Mouse (Mus musculus) embryonic facial prominence, embryonic 13.5 days (tissue): ENCODE data around the gene Abr. TPM values are rescaled to one million over a fixed set of nuclear protein-coding genes. Genes with fewer than 3 reads are reported as not detected.

Source experiments
- ATAC-seq: fragments of 200-750 bp; cut with Nextera tagmentation; 2 replicates; pipeline ENCODE4 v1.8.0; 2017; ENCODE audit warnings: low read depth; ENCODE audit not compliant: insufficient number of reproducible peaks, insufficient read depth, low FRiP score, low TSS enrichment
- H3K27ac ChIP-seq: fragments of 300-500 bp; sonication (generic); 2 replicates; pipeline ENCODE4 v1.5.1; 2015; ENCODE audit warnings: moderate library complexity, mild to moderate bottlenecking, inconsistent platforms
- H3K27me3 ChIP-seq: fragments of 300-500 bp; sonication (generic); 2 replicates; pipeline ENCODE4 v1.6.1; 2015; ENCODE audit warnings: mild to moderate bottlenecking, inconsistent platforms
- H3K36me3 ChIP-seq: fragments of 300-500 bp; sonication (generic); 2 replicates; pipeline ENCODE4 v1.6.1; 2015; ENCODE audit warnings: mild to moderate bottlenecking, inconsistent platforms
- H3K4me1 ChIP-seq: fragments of 300-500 bp; sonication (generic); 2 replicates; pipeline ENCODE4 v1.6.1; 2015; ENCODE audit warnings: inconsistent platforms
- H3K4me2 ChIP-seq: fragments of 300-500 bp; sonication (generic); 2 replicates; pipeline ENCODE4 v1.6.1; 2015; ENCODE audit warnings: moderate library complexity, mild to moderate bottlenecking, inconsistent platforms
- H3K4me3 ChIP-seq: fragments of 300-500 bp; sonication (generic); 2 replicates; pipeline ENCODE4 v1.5.1; 2015; ENCODE audit warnings: mild to moderate bottlenecking, inconsistent platforms
- H3K9ac ChIP-seq: fragments of 300-500 bp; sonication (generic); 2 replicates; pipeline ENCODE4 v1.6.1; 2015; ENCODE audit warnings: mild to moderate bottlenecking, inconsistent platforms
- H3K9me3 ChIP-seq: fragments of 300-500 bp; sonication (generic); 2 replicates; pipeline ENCODE4 v1.6.1; 2016; ENCODE audit warnings: inconsistent platforms
- whole genome bisulfite sequencing: fragments of 180-500 bp; shearing (Covaris S2); methylation state at CpG from one replicate; pipeline ENCODE4 v1.1.7; 2015; ENCODE audit warnings: mixed read lengths; 5-methylcytosine and 5-hydroxymethylcytosine counted together
- polyA plus RNA-seq: library from polyadenylated mRNA; unstranded; fragments of >200 nt; fragmentation: Nextera tagmentation; extraction: Ambion mirVana; gene quantifications from 2 replicates; pipeline ENCODE4 v1.2.1, GENCODE M21; 2015

Abr gene
- polyA plus RNA-seq, 1 experiment from 2014 or later, result 35.5 TPM

DNA sequence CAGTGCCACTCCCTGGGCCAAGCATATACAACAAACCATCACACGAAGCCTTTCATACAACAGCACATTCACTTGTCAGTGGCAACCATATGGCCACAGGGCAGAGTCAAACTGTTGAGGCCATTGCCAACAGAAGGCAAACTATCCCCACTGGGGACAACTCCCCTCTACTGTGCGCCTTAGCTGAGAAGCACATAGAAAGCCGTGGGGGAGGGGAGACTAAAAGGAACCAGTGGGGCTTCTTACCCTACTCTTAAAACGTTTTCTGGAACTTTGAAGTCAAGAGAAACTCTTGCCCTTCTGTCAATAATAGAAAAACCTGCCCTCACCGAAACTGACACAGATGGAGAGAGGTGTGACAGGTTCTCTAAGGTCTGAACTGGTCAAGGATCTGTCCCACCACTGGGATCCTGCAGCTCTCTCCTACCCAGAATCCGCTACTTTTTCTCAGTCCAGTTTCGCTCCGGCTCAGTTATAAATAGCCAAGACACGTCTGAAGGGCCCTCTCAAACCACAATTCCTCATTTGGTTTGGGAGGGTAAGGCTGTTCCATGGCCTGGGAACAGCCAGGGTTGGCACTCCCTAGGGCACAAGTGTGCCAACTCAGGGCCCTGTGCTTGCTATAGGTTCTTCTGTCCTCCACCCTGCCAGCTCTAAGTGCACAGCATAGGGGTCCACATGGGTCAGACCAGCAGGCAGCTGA is 124.9 kb downstream of the Abr start:
- Histone ChIP-seq H3K27me3 (no peaks in the 10 kb centered on the region), H3K9me3 (no peaks in the 10 kb centered on the region), H3K36me3 (no peaks in the 10 kb centered on the region), H3K9ac (no peak overlapping the region), H3K4me1 (peaks cover 71% of the 10 kb centered on the region), H3K4me3 (no peak overlapping the region), H3K27ac (no peak overlapping the region), H3K4me2 (no peak overlapping the region)
- no peak for ATAC-seq
- 72% methylated on average over 9 of the region's 9 CpGs for WGBS

GRCm38 (mm10) chr11:76496086-76496771 is 125.9 kb downstream of the Abr start:
- Histone ChIP-seq H3K27ac (peak overlapping the region; percentile 34; the same call in 1 of the 2 replicates), H3K27me3 (no peaks in the 10 kb centered on the region), H3K4me1 (peaks cover 81% of the 10 kb centered on the region), H3K9ac (no peak overlapping the region), H3K36me3 (no peaks in the 10 kb centered on the region), H3K4me3 (no peak overlapping the region), H3K4me2 (peak overlapping the region; percentile 83), H3K9me3 (no peaks in the 10 kb centered on the region)
- 61% methylated on average over 6 of the region's 6 CpGs for WGBS
- ATAC-seq, result no peak

DNA sequence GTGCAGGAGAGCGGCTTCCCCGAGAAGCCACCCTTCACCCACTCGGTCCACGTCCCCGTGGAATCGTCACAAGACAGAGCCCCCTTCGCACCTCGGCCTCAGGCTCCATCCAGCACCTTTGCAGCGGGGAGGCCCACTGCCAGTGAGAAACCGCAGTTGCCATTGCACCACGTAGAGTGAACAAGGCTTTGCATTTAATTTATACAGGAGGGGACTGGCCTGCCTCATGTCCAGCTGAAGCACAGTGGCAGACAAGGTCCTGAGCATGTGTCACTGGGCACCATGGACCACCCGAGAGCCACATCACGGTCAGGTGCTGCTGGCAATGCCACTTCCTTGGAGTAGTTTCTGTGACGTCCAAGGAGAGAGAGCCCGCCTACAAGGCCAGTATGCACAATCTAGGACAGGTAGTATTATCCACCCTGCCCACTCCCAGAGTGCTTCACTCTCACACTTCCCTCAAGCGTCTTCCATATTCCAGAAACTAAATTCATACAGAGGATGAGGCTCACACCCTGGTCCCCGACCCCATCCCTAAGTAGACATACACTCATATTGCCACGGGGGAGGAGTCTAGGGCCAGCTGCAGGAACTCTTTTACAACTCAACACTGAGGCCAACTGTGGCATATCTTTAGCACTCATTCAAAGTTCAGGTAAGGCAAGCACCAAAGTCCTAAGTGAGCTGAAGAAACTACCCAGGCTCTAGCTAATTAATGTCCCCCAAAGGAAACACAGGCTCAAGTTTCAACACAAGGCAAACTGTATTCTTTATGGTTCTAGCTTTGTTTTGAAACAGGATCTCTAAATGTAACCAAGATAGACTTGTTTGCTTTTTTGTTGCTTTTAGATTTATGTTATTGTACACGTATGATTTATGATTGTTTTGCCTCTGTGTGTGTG is 126.7 kb downstream of the Abr start:
- peak overlapping the region; percentile 98 for H3K27ac ChIP-seq
- ATAC-seq, result no peak
- H3K9ac ChIP-seq, result peak overlapping the region; percentile 91
- no peaks in the 10 kb centered on the region for H3K36me3 ChIP-seq
- no peaks in the 10 kb centered on the region for H3K9me3 ChIP-seq
- no peaks in the 10 kb centered on the region for H3K27me3 ChIP-seq
- H3K4me2 ChIP-seq, result peak overlapping the region; percentile 83
- peaks cover 81% of the 10 kb centered on the region for H3K4me1 ChIP-seq
- H3K4me3 ChIP-seq, result peak overlapping the region; percentile 70
- 13% methylated on average over 19 of the region's 19 CpGs for WGBS

DNA sequence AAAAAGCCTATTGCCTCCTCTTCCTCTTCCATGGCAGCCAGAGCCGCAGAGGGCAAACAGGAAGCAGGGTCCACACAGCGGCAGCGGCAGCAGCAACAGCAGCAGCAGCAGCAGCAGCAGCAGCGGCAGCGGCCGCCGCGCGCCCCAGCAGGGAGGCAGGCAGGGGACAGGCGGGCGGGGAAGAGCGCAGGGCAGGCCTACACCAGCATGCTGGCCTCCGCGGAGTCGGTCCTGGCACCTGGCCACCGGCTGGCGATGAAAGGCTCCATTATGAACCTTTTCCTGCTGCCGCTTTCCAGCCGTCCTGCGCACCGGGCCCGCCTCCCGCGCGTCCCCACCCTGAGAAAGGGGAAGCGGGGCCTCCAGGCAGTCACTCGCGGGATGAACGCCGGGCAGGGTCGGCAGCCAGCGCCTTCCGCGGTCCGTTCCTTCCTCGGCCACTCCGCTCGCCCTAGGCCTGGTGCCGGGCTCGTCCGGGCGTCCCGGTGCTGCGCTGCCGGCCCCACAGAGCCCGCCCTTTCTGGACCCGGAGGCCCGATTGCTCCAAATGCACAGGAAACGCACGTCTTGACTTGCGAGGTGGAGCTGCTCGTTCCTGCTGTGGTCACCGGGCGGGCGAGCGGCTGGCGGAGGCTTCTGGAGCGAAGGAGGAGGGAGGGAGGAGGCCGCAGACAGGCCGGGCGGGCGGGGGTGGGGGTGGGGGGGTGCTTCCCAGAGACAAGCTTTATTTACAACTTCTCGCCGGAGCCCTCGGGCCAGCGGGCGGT is 127.6 kb downstream of the Abr start:
- H3K36me3 ChIP-seq, result no peaks in the 10 kb centered on the region
- under 1% methylated on average over 57 of the region's 67 CpGs for WGBS
- peak overlapping the region; percentile 70 for H3K4me3 ChIP-seq
- peak; percentile 70 for ATAC-seq
- H3K9me3 ChIP-seq, result no peaks in the 10 kb centered on the region
- H3K9ac ChIP-seq, result peak overlapping the region; percentile 91
- peaks cover 77% of the 10 kb centered on the region for H3K4me1 ChIP-seq
- no peaks in the 10 kb centered on the region for H3K27me3 ChIP-seq
- H3K4me2 ChIP-seq, result peak overlapping the region; percentile 83
- H3K27ac ChIP-seq, result peak overlapping the region; percentile 98

- peak overlapping the region; percentile 83 for H3K4me2 ChIP-seq
- H3K27me3 ChIP-seq, result no peaks in the 10 kb centered on the region
- peaks cover 75% of the 10 kb centered on the region for H3K4me1 ChIP-seq
- no peaks in the 10 kb centered on the region for H3K9me3 ChIP-seq
- peak overlapping the region; percentile 98 for H3K27ac ChIP-seq
- peak overlapping the region; percentile 91 for H3K9ac ChIP-seq
- H3K4me3 ChIP-seq, result peak overlapping the region; percentile 70
- 12% methylated on average over 6 of the region's 6 CpGs for WGBS
- H3K36me3 ChIP-seq, result no peaks in the 10 kb centered on the region
- ATAC-seq, result no peak
Observed at GRCm38 (mm10) chr11:76493811-76494274, 128.3 kb downstream of the Abr start.

DNA sequence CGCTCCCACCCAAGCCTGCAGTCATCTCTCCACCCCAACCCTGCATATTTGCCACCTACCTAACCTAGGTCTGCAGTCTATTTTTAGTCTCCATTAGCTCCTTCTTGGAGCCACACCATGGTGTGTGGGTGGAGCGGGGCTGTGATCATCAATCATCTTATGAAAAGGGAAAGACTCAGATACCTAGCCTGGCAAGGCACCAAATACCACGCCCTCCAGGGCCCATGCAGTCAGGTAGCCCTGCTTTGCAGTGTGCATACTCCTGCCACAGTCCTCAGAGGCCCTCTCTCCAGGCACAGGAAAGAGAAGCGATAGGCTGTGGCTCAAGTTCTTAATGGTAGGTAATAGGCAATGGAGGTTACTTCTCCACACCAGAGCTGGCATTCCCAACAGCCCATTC is 128.9 kb downstream of the Abr start:
- 81% methylated on average over 4 of the region's 4 CpGs for WGBS
- no peak for ATAC-seq
- peak overlapping the region; percentile 83 for H3K4me2 ChIP-seq
- no peaks in the 10 kb centered on the region for H3K36me3 ChIP-seq
- H3K4me3 ChIP-seq, result peak overlapping the region; percentile 70
- no peaks in the 10 kb centered on the region for H3K9me3 ChIP-seq
- H3K9ac ChIP-seq, result peak overlapping the region; percentile 91
- peak overlapping the region; percentile 98 for H3K27ac ChIP-seq
- no peaks in the 10 kb centered on the region for H3K27me3 ChIP-seq
- H3K4me1 ChIP-seq, result peaks cover 71% of the 10 kb centered on the region

DNA sequence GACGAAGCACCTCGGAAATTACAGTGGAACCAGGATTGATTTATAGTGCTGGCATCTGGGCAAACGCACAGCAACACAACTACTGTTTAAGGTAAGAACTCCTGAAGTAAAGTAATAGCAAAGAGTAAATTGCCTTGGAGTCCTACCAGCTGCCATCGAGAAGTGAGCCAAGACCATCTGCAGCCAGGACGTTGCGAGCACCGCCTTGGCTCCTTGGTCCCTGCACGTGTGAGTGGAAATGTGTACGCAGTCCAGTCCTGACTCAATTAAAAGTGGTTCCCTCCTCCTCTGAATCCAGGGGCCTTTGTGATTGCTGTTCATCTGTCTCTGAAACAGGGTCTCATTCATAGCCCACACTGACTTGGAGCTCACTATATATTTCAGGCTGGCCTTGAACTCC is 130.3 kb downstream of the Abr start:
- no peak overlapping the region for H3K27ac ChIP-seq
- 84% methylated on average over 9 of the region's 9 CpGs for WGBS

DNA sequence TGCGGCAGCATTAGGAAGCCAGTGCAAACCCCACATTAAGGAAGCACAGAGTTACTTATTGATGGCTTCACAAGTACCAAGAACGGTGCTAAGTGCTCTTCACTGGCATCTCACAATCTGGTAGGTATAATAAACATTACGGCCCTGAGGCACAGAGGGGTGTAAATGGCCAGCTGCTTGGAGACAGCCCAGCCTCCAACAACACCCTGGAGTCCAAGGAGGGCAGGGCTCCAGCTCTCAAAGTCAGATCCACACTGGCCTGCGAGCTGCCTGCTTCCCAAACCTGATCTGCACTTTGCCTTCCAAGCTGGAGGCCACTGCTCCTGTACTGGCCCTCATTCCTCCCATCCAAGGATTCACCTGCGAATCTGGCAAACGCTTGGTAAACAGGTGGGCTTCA is 132.7 kb downstream of the Abr start:
- Histone ChIP-seq H3K36me3 (peaks cover 17% of the 10 kb centered on the region), H3K9me3 (no peaks in the 10 kb centered on the region), H3K27me3 (no peaks in the 10 kb centered on the region), H3K27ac (no peak overlapping the region), H3K4me3 (no peak overlapping the region), H3K9ac (no peak overlapping the region), H3K4me1 (peaks cover 41% of the 10 kb centered on the region), H3K4me2 (no peak overlapping the region)
- no peak for ATAC-seq
- WGBS, result 79% methylated on average over 6 of the region's 6 CpGs

More for the DNA sequence above, 130.3 kb downstream of the Abr start:
- Histone ChIP-seq H3K36me3 (no peaks in the 10 kb centered on the region), H3K9ac (no peak overlapping the region), H3K4me3 (no peak overlapping the region), H3K27me3 (no peaks in the 10 kb centered on the region), H3K4me1 (peaks cover 59% of the 10 kb centered on the region), H3K4me2 (0 out of 2 replicates have a peak overlapping the region, but pooled peaks have one; percentile 83), H3K9me3 (no peaks in the 10 kb centered on the region)
- no peak for ATAC-seq

GRCm38 (mm10) chr11:76487024-76487423 is 135.1 kb downstream of the Abr start:
- no peak overlapping the region for H3K4me3 ChIP-seq
- no peak for ATAC-seq
- peaks cover 20% of the 10 kb centered on the region for H3K36me3 ChIP-seq
- H3K9me3 ChIP-seq, result no peaks in the 10 kb centered on the region
- peaks cover 39% of the 10 kb centered on the region for H3K4me1 ChIP-seq
- WGBS, result 83% methylated on average over 5 of the region's 5 CpGs
- no peak overlapping the region for H3K4me2 ChIP-seq
- H3K27ac ChIP-seq, result no peak overlapping the region
- H3K9ac ChIP-seq, result no peak overlapping the region
- H3K27me3 ChIP-seq, result no peaks in the 10 kb centered on the region

DNA sequence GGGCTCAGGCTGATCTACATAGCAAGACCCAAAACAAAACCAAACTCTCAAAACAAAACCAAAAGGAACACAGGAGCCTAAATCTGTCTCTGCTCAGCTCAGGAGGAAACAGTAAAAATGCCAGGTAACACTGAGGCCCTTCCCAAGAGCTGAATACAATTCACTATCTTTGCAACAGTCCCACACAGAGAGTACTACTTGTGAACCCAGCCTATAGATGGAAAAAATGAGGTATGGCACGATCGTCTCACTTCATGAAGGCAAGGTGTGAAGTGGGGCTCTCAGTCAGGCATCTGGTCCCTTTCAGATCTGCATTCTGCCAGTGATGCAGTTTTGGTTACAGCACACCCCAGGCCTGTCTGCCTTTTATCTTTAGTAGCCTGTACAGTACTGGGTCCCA is 138.1 kb downstream of the Abr start:
- Histone ChIP-seq H3K4me3 (no peak overlapping the region), H3K36me3 (peaks cover 45% of the 10 kb centered on the region), H3K9me3 (no peaks in the 10 kb centered on the region), H3K9ac (no peak overlapping the region), H3K27me3 (no peaks in the 10 kb centered on the region), H3K4me1 (peaks cover 21% of the 10 kb centered on the region), H3K27ac (0 out of 2 replicates have a peak overlapping the region, but pooled peaks have one; percentile 55), H3K4me2 (no peak overlapping the region)
- ATAC-seq, result no peak
- 77% methylated on average over 2 of the region's 2 CpGs for WGBS
